Mouse (Mus musculus) liver, adult 2 months (tissue): ENCODE measurements around the gene Slc22a21.

Source experiments
- CTCF ChIP-seq: fragments of 200-500 bp; IDR thresholded peaks from 2 replicates; pipeline ENCODE4 v1.5.1; 2011; ENCODE audit warnings: low read depth, low read length, control low read depth
- POLR2A ChIP-seq: fragments of 200-500 bp; IDR thresholded peaks from 2 replicates; pipeline ENCODE4 v1.6.1; 2011; ENCODE audit warnings: low read length, control low read depth; ENCODE audit not compliant: insufficient read depth; ENCODE audit errors: extremely low read depth

- no peak for TF ChIP-seq POLR2A
- no peak for TF ChIP-seq CTCF
Measured at GRCm38 (mm10) chr11:53975559-53975958, 4.6 kb downstream of the Slc22a21 start.
